Mouse (Mus musculus) kidney, adult 2 months (tissue): ENCODE data around the gene Aamp. TPM values are rescaled to one million over a fixed set of nuclear protein-coding genes. Genes with fewer than 3 reads are reported as not detected.
A peak's percentile ranks its signal among the peaks of the same experiment; 100 is the strongest.

ENCODE experiments used
- DNase-seq: peaks from one replicate; pipeline ENCODE4 v3.0.0; 2021
- H3K27ac ChIP-seq: fragments of 200-500 bp; 2 replicates; pipeline ENCODE4 v1.5.1; 2012; ENCODE audit warnings: low read depth, low read length, control low read depth, inconsistent platforms; ENCODE audit not compliant: insufficient read depth
- H3K27me3 ChIP-seq: fragments of 200-500 bp; replicated peaks from 2 replicates; pipeline ENCODE4 v1.6.1; 2012; ENCODE audit warnings: mild to moderate bottlenecking, moderate library complexity, low read length, inconsistent platforms; ENCODE audit not compliant: control insufficient read depth, insufficient read depth
- H3K36me3 ChIP-seq: fragments of 200-500 bp; 2 replicates; pipeline ENCODE4 v1.6.1; 2012; ENCODE audit warnings: mild to moderate bottlenecking, moderate library complexity, low read length, inconsistent platforms; ENCODE audit not compliant: control insufficient read depth, insufficient read depth
- H3K4me1 ChIP-seq: fragments of 200-500 bp; 2 replicates; pipeline ENCODE4 v1.6.1; 2011; ENCODE audit warnings: low read length; ENCODE audit not compliant: control insufficient read depth, insufficient read depth
- H3K4me3 ChIP-seq: fragments of 200-500 bp; 2 replicates; pipeline ENCODE4 v1.5.1; 2011; ENCODE audit warnings: mild to moderate bottlenecking, low read depth, low read length, control low read depth; ENCODE audit not compliant: insufficient read depth
- CTCF ChIP-seq: fragments of 200-500 bp; conservative IDR thresholded peaks from 2 replicates; pipeline ENCODE4 v1.5.1; 2011; ENCODE audit warnings: low read depth, mild to moderate bottlenecking, control low read depth, low read length, moderate library complexity, mixed read lengths; ENCODE audit not compliant: insufficient read depth, insufficient read length
- POLR2A ChIP-seq: fragments of 200-500 bp; IDR thresholded peaks from one replicate; pipeline ENCODE4 v1.6.1; 2011; ENCODE audit warnings: low read depth, low read length, control low read depth
- WGBS: fragments of 180-500 bp; shearing (Covaris S2); methylation state at CpG from one replicate; pipeline ENCODE4 v1.1.7; 2018; 5-methylcytosine and 5-hydroxymethylcytosine counted together
- polyA plus RNA-seq: library from polyadenylated mRNA; depleted of rRNA; stranded (reverse); fragments of >200 nt; gene quantifications from 2 replicates; pipeline ENCODE4 v1.2.3, GENCODE M21; 2012

Aamp gene
- polyA plus RNA-seq, 1 experiment = 217 TPM

DNA sequence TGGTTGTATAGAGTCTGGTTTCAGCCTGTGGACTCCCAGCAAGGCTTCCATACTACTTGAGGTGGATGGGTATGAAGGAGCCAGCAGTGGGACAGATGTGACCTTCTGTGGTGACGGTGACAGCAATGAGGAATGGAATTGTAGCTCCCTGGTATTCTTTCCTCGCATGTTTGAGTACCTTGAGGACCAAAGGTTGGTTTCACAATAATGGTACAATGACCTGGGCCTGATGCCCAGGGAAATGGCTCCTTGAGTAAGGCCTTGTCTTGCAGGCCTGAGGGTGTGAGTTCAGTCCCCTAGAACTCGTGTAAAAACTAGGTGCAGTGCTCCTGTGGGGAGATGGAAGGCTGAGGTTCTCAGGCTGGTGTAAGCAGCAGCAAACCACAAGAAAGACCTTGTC lies 34.2 kb upstream of the Aamp start:
- Histone ChIP-seq H3K36me3 (no peaks in the 10 kb centered on the region), H3K27me3 (no peaks in the 10 kb centered on the region), H3K27ac (no peak overlapping the region), H3K4me3 (no peak overlapping the region), H3K4me1 (no peaks in the 10 kb centered on the region)
- WGBS = 70% methylated on average over 3 of the region's 3 CpGs
- TF ChIP-seq CTCF = no peak
- no peak for TF ChIP-seq POLR2A
- peak; percentile 55 for DNase-seq

DNA sequence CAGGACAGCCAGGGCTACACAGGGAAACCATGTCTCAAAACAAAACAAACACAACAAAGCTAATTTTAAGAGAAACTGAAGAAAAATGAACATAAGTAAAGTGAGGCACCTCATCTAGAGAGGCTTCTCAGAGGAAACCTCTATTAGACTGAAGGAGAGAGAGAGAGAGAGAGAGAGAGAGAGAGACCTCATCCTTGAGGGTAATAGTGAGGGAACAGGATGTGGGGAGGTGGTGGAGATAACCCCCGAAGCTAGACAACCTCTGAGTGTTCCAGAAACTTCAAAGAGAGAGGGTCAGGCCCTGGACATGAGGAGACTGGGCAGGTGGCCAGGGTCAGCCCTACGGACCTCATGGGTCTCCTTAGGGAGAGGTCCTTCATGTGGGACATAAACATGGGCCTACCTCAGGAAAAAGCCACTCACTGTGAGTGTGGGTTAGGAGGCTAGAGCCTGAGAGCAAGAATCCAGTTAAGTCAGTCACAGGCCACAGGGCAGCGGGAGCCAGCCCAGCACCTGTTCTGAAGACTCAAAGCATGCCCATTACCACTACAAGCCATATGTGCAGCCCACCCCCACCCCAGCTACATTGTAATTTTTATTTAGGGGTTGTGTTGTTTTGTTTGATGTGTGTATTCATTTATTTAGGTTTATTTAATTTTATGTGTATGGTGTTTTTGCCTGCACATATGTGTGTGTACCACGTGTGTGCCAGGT lies 31.7 kb upstream of the Aamp start:
- no peak for DNase-seq
- no peaks in the 10 kb centered on the region for H3K27me3 ChIP-seq
- no peak overlapping the region for H3K27ac ChIP-seq
- WGBS = 77% methylated on average over 4 of the region's 4 CpGs
- TF ChIP-seq CTCF (no peak), POLR2A (no peak)
- no peak overlapping the region for H3K4me3 ChIP-seq
- no peaks in the 10 kb centered on the region for H3K36me3 ChIP-seq
- no peaks in the 10 kb centered on the region for H3K4me1 ChIP-seq

DNA sequence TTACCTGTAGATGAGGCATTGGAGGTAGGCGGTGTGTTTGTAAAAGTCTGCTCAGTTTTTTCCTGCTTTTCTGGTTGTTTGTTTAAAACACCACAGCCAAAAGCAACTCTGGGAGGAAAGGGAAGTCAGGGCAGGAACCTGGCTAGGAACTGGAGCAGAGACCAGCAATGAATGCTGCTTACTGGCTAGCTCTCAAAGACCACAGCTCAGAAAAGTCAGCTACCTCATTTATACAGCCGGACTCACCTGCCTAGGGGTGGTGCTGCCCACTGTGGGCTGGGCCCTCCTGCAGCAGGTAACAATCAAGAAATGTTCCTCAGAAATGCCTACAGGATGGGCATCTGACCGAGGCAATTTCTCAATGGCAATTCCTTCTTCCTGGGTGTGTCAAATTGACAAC lies 30.3 kb upstream of the Aamp start:
- Histone ChIP-seq H3K36me3 (no peaks in the 10 kb centered on the region), H3K4me1 (no peaks in the 10 kb centered on the region), H3K27me3 (no peaks in the 10 kb centered on the region), H3K4me3 (no peak overlapping the region), H3K27ac (no peak overlapping the region)
- WGBS = 73% methylated on average over 3 of the region's 3 CpGs
- TF ChIP-seq CTCF (no peak), POLR2A (no peak)
- DNase-seq = no peak

DNA sequence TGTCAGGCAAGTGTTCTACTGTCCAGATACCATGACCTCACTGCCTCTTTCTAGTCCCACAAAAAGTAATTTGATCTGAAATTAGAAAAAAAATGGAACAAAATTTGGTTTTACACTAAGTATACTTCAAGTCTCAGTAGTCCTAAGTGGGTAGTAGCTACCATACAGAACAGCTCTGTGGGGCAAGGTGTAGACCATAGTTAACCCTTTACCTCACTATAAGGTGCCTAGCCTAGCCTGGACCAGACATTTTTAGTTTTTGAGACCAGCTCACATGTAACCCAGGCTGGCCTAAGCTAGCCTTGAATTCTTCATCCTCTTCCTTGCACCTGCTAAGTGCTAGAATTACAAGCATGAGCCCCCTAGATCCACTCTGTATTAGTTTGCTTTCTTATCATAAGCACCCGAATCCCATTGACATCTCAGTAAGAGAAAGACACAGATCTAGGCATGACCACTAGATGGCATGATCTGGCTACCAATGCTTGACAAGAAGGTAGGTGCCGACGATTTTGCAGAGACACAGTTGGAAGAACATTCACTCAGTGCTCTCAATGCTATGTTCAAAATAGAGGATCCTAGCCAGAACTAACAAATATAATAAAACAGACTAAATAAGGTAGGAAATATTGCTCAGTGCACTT lies 28.6 kb upstream of the Aamp start:
- TF ChIP-seq CTCF (peak; percentile 80), POLR2A (no peak)
- DNase-seq = peak; percentile 90
- H3K27me3 ChIP-seq = no peaks in the 10 kb centered on the region
- WGBS = under 1% methylated on average over 3 of the region's 3 CpGs
- H3K4me3 ChIP-seq = no peak overlapping the region
- H3K4me1 ChIP-seq = no peaks in the 10 kb centered on the region
- H3K36me3 ChIP-seq = no peaks in the 10 kb centered on the region
- no peak overlapping the region for H3K27ac ChIP-seq

DNA sequence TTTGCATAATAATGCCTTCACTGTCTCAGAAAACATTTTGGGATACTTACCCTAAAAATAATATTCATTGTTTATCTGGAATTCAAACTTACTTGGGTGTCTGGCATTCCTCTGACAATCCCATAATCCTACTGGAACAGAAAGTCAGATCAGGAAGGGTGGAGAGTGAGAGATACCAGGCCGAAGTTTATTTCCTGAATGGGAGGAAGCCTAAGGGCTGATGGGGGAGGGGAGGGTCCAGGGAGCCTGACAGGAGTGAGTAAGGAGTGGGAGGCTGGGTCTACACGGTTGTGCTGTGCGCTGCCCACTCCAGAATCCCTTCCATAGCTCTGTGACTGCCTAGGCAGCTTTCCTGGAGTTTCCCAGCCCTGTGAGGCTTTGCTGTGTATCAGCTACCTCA lies 25.2 kb upstream of the Aamp start:
- no peak for DNase-seq
- WGBS = 33% methylated on average over 3 of the region's 3 CpGs
- TF ChIP-seq POLR2A (no peak), CTCF (no peak)
- Histone ChIP-seq H3K36me3 (no peaks in the 10 kb centered on the region), H3K4me3 (no peak overlapping the region), H3K27me3 (no peaks in the 10 kb centered on the region), H3K4me1 (no peaks in the 10 kb centered on the region), H3K27ac (peak overlapping the region; percentile 65)

DNA sequence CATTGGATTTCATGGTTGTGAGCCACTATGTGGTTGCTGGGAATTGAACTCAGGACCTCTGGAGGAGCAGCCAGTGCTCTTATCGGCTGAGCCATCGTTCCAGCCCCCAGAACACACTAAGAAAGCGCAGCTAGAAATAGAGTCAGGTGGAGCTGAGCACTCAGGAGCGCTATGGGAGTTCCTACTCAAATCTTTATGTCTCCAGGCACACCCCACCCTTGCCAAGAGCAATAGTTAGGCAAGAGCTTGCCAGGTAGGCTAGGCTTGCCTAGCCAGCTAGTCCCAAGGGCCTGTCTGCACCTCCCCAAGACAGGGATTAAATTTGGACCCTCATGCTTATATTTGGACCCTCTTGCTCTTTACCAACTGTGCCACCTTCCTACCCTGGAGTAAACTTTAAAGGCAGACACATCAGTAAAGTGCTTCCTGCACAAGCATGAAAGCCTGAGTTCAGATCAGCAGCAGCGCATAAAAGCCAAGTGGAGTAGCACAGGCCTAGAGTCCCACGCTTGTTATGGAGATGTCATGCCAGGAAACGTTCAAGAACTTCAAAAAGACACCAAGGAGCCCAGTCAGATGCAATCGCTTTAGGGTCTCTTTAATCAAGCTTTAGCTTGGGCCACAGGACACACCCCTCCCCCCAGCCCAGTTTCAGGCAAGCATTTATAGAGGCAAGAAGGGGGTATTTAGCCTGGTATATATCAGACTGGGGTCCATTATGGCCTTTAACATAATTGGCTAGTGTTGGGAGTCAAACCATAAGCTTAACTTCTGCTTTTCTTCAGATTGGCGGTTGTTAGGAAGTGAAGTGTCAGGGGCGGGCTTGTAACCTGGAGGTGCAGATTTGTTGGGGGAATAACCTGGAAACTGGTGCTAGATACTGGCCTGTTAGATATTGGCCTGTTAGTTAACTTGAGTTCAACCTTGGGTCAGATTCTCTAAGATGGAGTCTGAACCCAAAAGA lies 23.7 kb upstream of the Aamp start:
- no peak for DNase-seq
- 87% methylated on average over 10 of the region's 10 CpGs for WGBS
- Histone ChIP-seq H3K4me3 (no peak overlapping the region), H3K36me3 (no peaks in the 10 kb centered on the region), H3K4me1 (peaks cover 3% of the 10 kb centered on the region; the same call in 1 of the 2 replicates), H3K27me3 (no peaks in the 10 kb centered on the region), H3K27ac (no peak overlapping the region)
- no peak for TF ChIP-seq CTCF
- TF ChIP-seq POLR2A = no peak

DNA sequence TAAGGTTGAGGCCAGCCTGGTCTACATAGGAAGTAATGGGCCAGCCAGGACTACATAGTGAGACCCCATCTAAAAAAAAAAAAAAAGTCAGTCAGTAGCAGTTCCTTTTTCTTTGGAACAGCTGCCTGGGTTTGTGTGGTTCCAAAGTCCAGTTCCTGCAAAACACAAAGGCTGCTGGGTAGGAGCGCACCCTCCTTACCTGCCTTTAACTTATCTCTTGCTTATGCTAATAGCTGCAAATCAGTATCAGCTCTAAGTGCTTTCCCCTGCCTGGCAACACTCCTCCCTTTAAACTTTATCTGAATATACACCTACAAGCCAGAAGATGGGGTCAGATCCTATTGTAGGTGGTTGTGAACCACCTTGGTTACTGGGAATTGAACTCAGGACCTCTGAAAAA lies 22.6 kb upstream of the Aamp start:
- 80% methylated on average over 1 of the region's 1 CpGs for WGBS
- Histone ChIP-seq H3K4me1 (peaks cover 6% of the 10 kb centered on the region; the same call in 1 of the 2 replicates), H3K27me3 (no peaks in the 10 kb centered on the region), H3K27ac (no peak overlapping the region), H3K4me3 (no peak overlapping the region), H3K36me3 (no peaks in the 10 kb centered on the region)
- peak; percentile 33 for DNase-seq
- TF ChIP-seq CTCF (no peak), POLR2A (no peak)
